Mouse (Mus musculus) WW6 (cell line): Measurements from ENCODE around the gene Tnni3k.

Source experiments
- DNase-seq: peaks from one replicate; pipeline ENCODE4 v3.0.0-alpha.2; 2013; ENCODE audit warnings: low read depth, low spot score

Tnni3k gene

GRCm38 (mm10) chr3:154764115-154764514, 291.1 kb downstream of the Tnni3k start:
- no peak for DNase-seq

GRCm38 (mm10) chr3:154763374-154763773, 291.8 kb downstream of the Tnni3k start:
- no peak for DNase-seq

- no peak for DNase-seq
Observed at GRCm38 (mm10) chr3:154761108-154761507, 294.1 kb downstream of the Tnni3k start.

GRCm38 (mm10) chr3:154758089-154758488, 297.1 kb downstream of the Tnni3k start:
- no peak for DNase-seq

GRCm38 (mm10) chr3:154755225-154755624, 300.0 kb downstream of the Tnni3k start:
- DNase-seq, result no peak

GRCm38 (mm10) chr3:154754505-154754904, 300.7 kb downstream of the Tnni3k start:
- no peak for DNase-seq

GRCm38 (mm10) chr3:154744317-154744716, 310.9 kb downstream of the Tnni3k start:
- no peak for DNase-seq

GRCm38 (mm10) chr3:154742927-154743326, 312.3 kb downstream of the Tnni3k start:
- DNase-seq, result no peak

- no peak for DNase-seq
Observed at GRCm38 (mm10) chr3:154741496-154741895, 313.7 kb downstream of the Tnni3k start.
